Mouse (Mus musculus): Measurements from ENCODE around the gene Gm49387. TPM values are rescaled to one million over a fixed set of nuclear protein-coding genes. Genes with fewer than 3 reads are reported as not detected.

Gm49387 gene
- polyA plus RNA-seq, 1 experiment from 2014 or later = not detected

DNA sequence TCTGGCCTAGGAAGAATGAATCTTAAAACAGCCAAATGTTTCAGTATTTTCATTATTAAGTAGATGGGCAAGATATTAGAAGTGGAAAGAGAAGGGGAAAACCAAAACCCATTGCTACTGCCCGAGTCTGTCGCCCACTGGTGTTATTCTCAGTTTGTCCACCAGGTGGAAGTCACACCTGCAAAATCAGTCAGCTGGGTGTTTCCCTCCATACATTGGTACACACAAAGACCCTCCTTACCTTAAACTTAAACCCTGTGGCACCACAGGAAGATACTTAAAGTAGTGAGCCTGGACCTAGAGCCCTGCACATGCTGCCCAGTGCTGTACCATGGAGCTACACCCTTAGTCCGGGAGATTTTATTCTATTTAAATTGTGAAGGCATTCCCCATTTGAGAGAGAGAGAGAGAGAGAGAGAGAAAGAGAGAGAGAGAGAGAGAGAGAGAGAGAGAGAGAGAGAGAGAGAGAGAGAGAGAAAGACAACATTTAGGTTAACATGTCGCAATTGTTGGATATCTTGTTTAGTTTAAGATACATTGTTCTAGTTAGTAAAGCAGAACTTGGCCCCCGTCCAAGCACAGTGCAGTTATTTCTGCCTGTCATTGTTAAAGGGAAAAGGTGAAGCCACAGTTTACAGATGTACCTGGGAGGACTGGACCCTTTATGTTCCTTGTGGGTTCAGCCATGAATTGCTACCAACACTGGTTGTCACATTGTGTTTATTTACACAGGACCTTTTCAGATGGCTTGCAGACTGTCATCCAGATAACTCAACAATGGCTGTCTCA, 16.4 kb upstream of the Gm49387 start:
- Histone ChIP-seq H3K9ac (replicated peaks; ENCODE audit: low read length) (no peak overlapping the region), H3K4me3 (replicated peaks; ENCODE audit: low read depth, low read length) (no peak overlapping the region), H3K4me2 (ENCODE audit: low read length) (no peak overlapping the region), H3K27ac (replicated peaks; ENCODE audit: low read depth, low read length) (no peak overlapping the region), H3K9me3 (ENCODE audit: control insufficient read depth, low read length) (no peaks in the 10 kb centered on the region), H3K36me3 (ENCODE audit: control insufficient read depth, insufficient read depth, low read length) (no peaks in the 10 kb centered on the region), H3K4me1 (ENCODE audit: control insufficient read depth, insufficient read depth, low read length) (peaks cover under 1% of the 10 kb centered on the region; the same call in 1 of the 2 replicates), H3K27me3 (ENCODE audit: control insufficient read depth, insufficient read depth, low read length) (no peaks in the 10 kb centered on the region)
- 46% methylated on average over 5 of the region's 5 CpGs for WGBS
- peak; percentile 66; the same call in 1 of the 2 replicates for ATAC-seq (ENCODE audit: low FRiP score, low TSS enrichment)
- DNase-seq = peak; percentile 88

DNA sequence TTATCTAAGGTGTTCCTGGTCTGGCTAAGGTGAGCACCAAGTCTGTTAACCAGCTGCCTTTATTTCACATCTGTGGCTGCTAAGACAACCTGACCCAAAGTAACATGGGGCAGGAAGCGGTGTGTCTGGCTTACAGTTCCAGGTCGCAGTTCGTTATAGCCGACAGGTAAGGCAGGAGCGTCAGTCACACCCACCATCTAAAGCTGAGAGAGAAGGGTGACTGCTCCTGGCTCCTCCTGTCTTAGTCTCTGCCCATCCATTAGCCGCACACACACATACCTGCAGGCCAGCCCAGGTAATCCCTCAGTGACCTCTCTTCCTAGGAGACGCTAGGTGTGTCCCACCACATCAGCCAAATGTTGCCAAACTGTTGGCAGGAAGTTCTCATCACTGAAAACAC, 15.7 kb upstream of the Gm49387 start:
- H3K4me2 ChIP-seq (ENCODE audit: low read length) = no peak overlapping the region
- H3K9me3 ChIP-seq (ENCODE audit: control insufficient read depth, low read length) = no peaks in the 10 kb centered on the region
- DNase-seq = no peak
- 77% methylated on average over 7 of the region's 7 CpGs for WGBS
- H3K27me3 ChIP-seq (ENCODE audit: control insufficient read depth, insufficient read depth, low read length) = no peaks in the 10 kb centered on the region
- H3K4me1 ChIP-seq (ENCODE audit: control insufficient read depth, insufficient read depth, low read length) = no peaks in the 10 kb centered on the region
- H3K36me3 ChIP-seq (ENCODE audit: control insufficient read depth, insufficient read depth, low read length) = no peaks in the 10 kb centered on the region
- H3K4me3 ChIP-seq (replicated peaks; ENCODE audit: low read depth, low read length) = no peak overlapping the region
- ATAC-seq (ENCODE audit: low FRiP score, low TSS enrichment) = no peak
- H3K27ac ChIP-seq (replicated peaks; ENCODE audit: low read depth, low read length) = no peak overlapping the region
- no peak overlapping the region for H3K9ac ChIP-seq (replicated peaks; ENCODE audit: low read length)

GRCm38 (mm10) chr14:31655406-31655805, 14.7 kb upstream of the Gm49387 start:
- WGBS = 70% methylated on average over 14 of the region's 14 CpGs
- no peaks in the 10 kb centered on the region for H3K36me3 ChIP-seq (ENCODE audit: control insufficient read depth, insufficient read depth, low read length)
- no peaks in the 10 kb centered on the region for H3K27me3 ChIP-seq (ENCODE audit: control insufficient read depth, insufficient read depth, low read length)
- ATAC-seq (ENCODE audit: low FRiP score, low TSS enrichment) (no peak), DNase-seq (no peak)
- no peak overlapping the region for H3K4me2 ChIP-seq (ENCODE audit: low read length)
- H3K4me3 ChIP-seq (replicated peaks; ENCODE audit: low read depth, low read length) = no peak overlapping the region
- H3K9ac ChIP-seq (replicated peaks; ENCODE audit: low read length) = no peak overlapping the region; the same call in 1 of the 2 replicates
- H3K4me1 ChIP-seq (ENCODE audit: control insufficient read depth, insufficient read depth, low read length) = no peaks in the 10 kb centered on the region
- no peak overlapping the region for H3K27ac ChIP-seq (replicated peaks; ENCODE audit: low read depth, low read length)
- H3K9me3 ChIP-seq (ENCODE audit: control insufficient read depth, low read length) = no peaks in the 10 kb centered on the region

GRCm38 (mm10) chr14:31654816-31655215, 14.1 kb upstream of the Gm49387 start:
- ATAC-seq (ENCODE audit: low FRiP score, low TSS enrichment) (no peak), DNase-seq (no peak)
- Histone ChIP-seq H3K4me3 (replicated peaks; ENCODE audit: low read depth, low read length) (no peak overlapping the region), H3K36me3 (ENCODE audit: control insufficient read depth, insufficient read depth, low read length) (no peaks in the 10 kb centered on the region), H3K27ac (replicated peaks; ENCODE audit: low read depth, low read length) (no peak overlapping the region), H3K27me3 (ENCODE audit: control insufficient read depth, insufficient read depth, low read length) (no peaks in the 10 kb centered on the region), H3K9me3 (ENCODE audit: control insufficient read depth, low read length) (no peaks in the 10 kb centered on the region), H3K4me1 (ENCODE audit: control insufficient read depth, insufficient read depth, low read length) (no peaks in the 10 kb centered on the region), H3K9ac (replicated peaks; ENCODE audit: low read length) (no peak overlapping the region), H3K4me2 (ENCODE audit: low read length) (no peak overlapping the region)
- 89% methylated on average over 5 of the region's 5 CpGs for WGBS

- Histone ChIP-seq H3K4me3 (replicated peaks; ENCODE audit: low read depth, low read length) (no peak overlapping the region), H3K36me3 (ENCODE audit: control insufficient read depth, insufficient read depth, low read length) (no peaks in the 10 kb centered on the region), H3K9ac (replicated peaks; ENCODE audit: low read length) (no peak overlapping the region), H3K4me2 (ENCODE audit: low read length) (no peak overlapping the region), H3K27me3 (ENCODE audit: control insufficient read depth, insufficient read depth, low read length) (no peaks in the 10 kb centered on the region), H3K9me3 (ENCODE audit: control insufficient read depth, low read length) (no peaks in the 10 kb centered on the region), H3K27ac (replicated peaks; ENCODE audit: low read depth, low read length) (no peak overlapping the region), H3K4me1 (ENCODE audit: control insufficient read depth, insufficient read depth, low read length) (no peaks in the 10 kb centered on the region)
- WGBS = 86% methylated on average over 14 of the region's 14 CpGs
- no peak for DNase-seq
- no peak for ATAC-seq (ENCODE audit: low FRiP score, low TSS enrichment)
Observed at GRCm38 (mm10) chr14:31653101-31653875, 12.6 kb upstream of the Gm49387 start.

DNA sequence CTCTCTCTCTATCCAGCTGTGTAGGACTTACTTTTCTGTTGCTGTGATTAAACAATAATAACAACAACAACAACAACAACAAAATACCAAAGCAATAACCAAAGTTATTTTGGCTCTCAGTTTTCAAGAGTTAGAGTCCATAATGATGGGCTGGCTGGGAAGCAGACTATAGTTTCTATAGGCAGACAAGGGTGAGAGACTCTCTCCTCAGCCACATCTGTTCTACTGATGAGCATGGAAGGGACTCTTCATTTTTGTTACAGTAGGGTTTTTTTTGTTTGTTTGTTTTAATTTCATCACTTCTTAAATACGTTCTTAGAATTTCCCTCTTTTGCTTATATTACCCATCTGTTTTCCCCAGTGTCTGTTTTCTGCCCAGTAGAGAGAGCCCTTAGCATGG, 11.9 kb upstream of the Gm49387 start:
- Histone ChIP-seq H3K36me3 (ENCODE audit: control insufficient read depth, insufficient read depth, low read length) (no peaks in the 10 kb centered on the region), H3K4me3 (replicated peaks; ENCODE audit: low read depth, low read length) (no peak overlapping the region), H3K9ac (replicated peaks; ENCODE audit: low read length) (no peak overlapping the region), H3K4me2 (ENCODE audit: low read length) (no peak overlapping the region), H3K9me3 (ENCODE audit: control insufficient read depth, low read length) (no peaks in the 10 kb centered on the region), H3K27me3 (ENCODE audit: control insufficient read depth, insufficient read depth, low read length) (no peaks in the 10 kb centered on the region), H3K27ac (replicated peaks; ENCODE audit: low read depth, low read length) (no peak overlapping the region), H3K4me1 (ENCODE audit: control insufficient read depth, insufficient read depth, low read length) (no peaks in the 10 kb centered on the region)
- WGBS = 88% methylated on average over 1 of the region's 1 CpGs
- no peak for ATAC-seq (ENCODE audit: low FRiP score, low TSS enrichment)
- no peak for DNase-seq

- Histone ChIP-seq H3K9me3 (ENCODE audit: control insufficient read depth, low read length) (no peaks in the 10 kb centered on the region), H3K36me3 (ENCODE audit: control insufficient read depth, insufficient read depth, low read length) (no peaks in the 10 kb centered on the region), H3K4me3 (replicated peaks; ENCODE audit: low read depth, low read length) (no peak overlapping the region), H3K27ac (replicated peaks; ENCODE audit: low read depth, low read length) (no peak overlapping the region), H3K4me1 (ENCODE audit: control insufficient read depth, insufficient read depth, low read length) (no peaks in the 10 kb centered on the region), H3K4me2 (ENCODE audit: low read length) (no peak overlapping the region), H3K9ac (replicated peaks; ENCODE audit: low read length) (no peak overlapping the region), H3K27me3 (ENCODE audit: control insufficient read depth, insufficient read depth, low read length) (no peaks in the 10 kb centered on the region)
- 83% methylated on average over 5 of the region's 5 CpGs for WGBS
- DNase-seq (no peak), ATAC-seq (ENCODE audit: low FRiP score, low TSS enrichment) (no peak)
Observed at GRCm38 (mm10) chr14:31652106-31652505, 11.4 kb upstream of the Gm49387 start.

DNA sequence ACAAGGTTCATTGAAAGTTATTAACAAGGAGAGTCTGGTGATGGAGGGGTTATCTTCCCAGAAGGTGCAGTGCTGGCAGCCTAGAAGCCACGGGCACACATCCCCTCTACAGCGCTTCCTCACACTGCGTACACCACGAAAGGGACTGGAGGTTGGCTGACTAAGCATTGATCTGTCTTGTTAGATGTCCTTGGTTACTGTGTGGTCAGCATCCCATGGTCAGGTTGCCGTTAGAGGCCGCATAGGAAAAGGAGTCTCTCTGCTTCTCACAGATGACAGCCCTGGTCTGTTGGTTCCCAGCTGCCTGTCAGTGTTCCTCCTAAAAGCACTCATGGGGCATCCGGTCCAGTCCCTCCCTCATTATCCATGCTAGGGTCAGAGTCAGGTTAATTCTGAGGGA, 10.5 kb upstream of the Gm49387 start:
- Histone ChIP-seq H3K4me3 (replicated peaks; ENCODE audit: low read depth, low read length) (no peak overlapping the region), H3K9ac (replicated peaks; ENCODE audit: low read length) (no peak overlapping the region), H3K27me3 (ENCODE audit: control insufficient read depth, insufficient read depth, low read length) (no peaks in the 10 kb centered on the region), H3K9me3 (ENCODE audit: control insufficient read depth, low read length) (no peaks in the 10 kb centered on the region), H3K4me1 (ENCODE audit: control insufficient read depth, insufficient read depth, low read length) (no peaks in the 10 kb centered on the region), H3K4me2 (ENCODE audit: low read length) (no peak overlapping the region), H3K27ac (replicated peaks; ENCODE audit: low read depth, low read length) (no peak overlapping the region), H3K36me3 (ENCODE audit: control insufficient read depth, insufficient read depth, low read length) (no peaks in the 10 kb centered on the region)
- ATAC-seq (ENCODE audit: low FRiP score, low TSS enrichment) (no peak), DNase-seq (no peak)
- WGBS = 93% methylated on average over 7 of the region's 7 CpGs

- Histone ChIP-seq H3K27ac (replicated peaks; ENCODE audit: low read depth, low read length) (no peak overlapping the region), H3K9me3 (ENCODE audit: control insufficient read depth, low read length) (no peaks in the 10 kb centered on the region), H3K36me3 (ENCODE audit: control insufficient read depth, insufficient read depth, low read length) (no peaks in the 10 kb centered on the region), H3K27me3 (ENCODE audit: control insufficient read depth, insufficient read depth, low read length) (no peaks in the 10 kb centered on the region), H3K9ac (replicated peaks; ENCODE audit: low read length) (no peak overlapping the region), H3K4me2 (ENCODE audit: low read length) (no peak overlapping the region), H3K4me1 (ENCODE audit: control insufficient read depth, insufficient read depth, low read length) (no peaks in the 10 kb centered on the region), H3K4me3 (replicated peaks; ENCODE audit: low read depth, low read length) (no peak overlapping the region)
- no peak for ATAC-seq (ENCODE audit: low FRiP score, low TSS enrichment)
- 96% methylated on average over 3 of the region's 3 CpGs for WGBS
- no peak for DNase-seq
Observed at GRCm38 (mm10) chr14:31650347-31650746, 9.7 kb upstream of the Gm49387 start.
